Mouse (Mus musculus): ENCODE measurements at regions not wholly inside any gene's neighbourhood (a gene's known extent, or its start where the extent isn't known, plus 50 kb on each side); places are given as distances from the start of the nearest gene placed in this dataset.

DNA sequence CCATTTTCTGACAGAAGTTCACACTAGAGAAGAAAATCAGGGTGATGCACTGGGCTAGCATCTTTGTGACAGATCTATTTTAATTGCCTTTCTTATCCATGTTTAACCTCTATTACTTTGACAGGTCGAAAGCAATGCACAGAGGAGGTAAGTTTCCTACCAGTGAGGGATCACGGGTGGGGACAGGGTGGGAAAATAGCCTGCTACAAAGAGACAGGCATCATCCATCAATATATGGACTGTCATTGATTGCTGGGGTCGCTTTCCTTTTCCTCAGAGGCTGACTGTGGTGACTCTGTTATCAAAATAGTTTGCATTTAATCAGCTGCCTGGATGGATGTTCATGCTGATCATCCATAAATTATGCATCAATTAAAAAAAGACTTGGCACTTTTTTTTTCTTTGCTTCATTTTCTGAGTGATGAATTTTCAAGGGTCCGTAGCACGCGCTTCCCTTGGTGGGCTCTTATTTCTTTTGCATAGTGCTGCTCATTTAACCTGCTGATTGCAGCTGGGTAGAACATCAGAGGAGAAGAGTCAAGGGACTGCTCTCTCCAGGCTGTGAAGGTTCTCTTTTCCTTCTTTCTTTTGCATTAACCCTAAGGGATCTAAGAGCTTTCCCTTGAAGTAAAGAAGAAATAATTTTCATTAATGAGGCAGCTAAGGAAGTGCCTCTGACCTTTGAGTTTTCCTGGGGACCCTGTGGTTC is 602.3 kb upstream of the Sel1l start:
- DNase-seq (ENCODE audit: low read depth, low spot score), result no peak
- no peaks in the 10 kb centered on the region for H3K9me3 ChIP-seq (replicated peaks; ENCODE audit: insufficient read depth, low read length)
- no peaks in the 10 kb centered on the region for H3K27me3 ChIP-seq (ENCODE audit: control insufficient read depth in 1 of 2, insufficient read depth in 2 of 2, low read length in 2 of 2)
- H3K9ac ChIP-seq (ENCODE audit: control insufficient read depth, low read depth, low read length, poor library complexity, severe bottlenecking), result no peak overlapping the region
- H3K27ac ChIP-seq (ENCODE audit: control insufficient read depth, low read depth, low read length), result no peak overlapping the region
- H3K79me2 ChIP-seq (ENCODE audit: control insufficient read depth, insufficient read depth, low read length, poor library complexity), result no peaks in the 10 kb centered on the region
- H3K4me1 ChIP-seq (ENCODE audit: control insufficient read depth in 1 of 2, insufficient read depth in 2 of 2, low read length in 2 of 2), result no peaks in the 10 kb centered on the region
- H3K36me3 ChIP-seq (ENCODE audit: control insufficient read depth in 1 of 2, insufficient read depth in 2 of 2, low read length in 2 of 2), result no peaks in the 10 kb centered on the region
- no peak overlapping the region for H3K4me3 ChIP-seq (ENCODE audit: control insufficient read depth in 1 of 2, insufficient read depth in 1 of 2, low read depth in 2 of 2, low read length in 2 of 2)
- TF ChIP-seq E2F4 (IDR thresholded peaks at IDR 0.05; ENCODE audit: borderline replicate concordance, low read depth, low read length), result no peak
- no peak for TF ChIP-seq CHD1 (IDR thresholded peaks at IDR 0.05; ENCODE audit: low read depth, low read length)
- TF ChIP-seq MYB (IDR thresholded peaks at IDR 0.05; ENCODE audit: low read depth, low read length), result no peak
- no peak for TF ChIP-seq ELF1 (IDR thresholded peaks at IDR 0.05; ENCODE audit: low read depth, low read length)
- no peak for TF ChIP-seq ZC3H11A (IDR thresholded peaks at IDR 0.05; ENCODE audit: low read depth, low read length)
- no peak for TF ChIP-seq ETS1 (IDR thresholded peaks at IDR 0.05; ENCODE audit: low read depth, low read length)
- no peak for TF ChIP-seq UBTF (IDR thresholded peaks at IDR 0.05; ENCODE audit: borderline replicate concordance, insufficient read depth, low read depth, low read length)
- no peak for TF ChIP-seq HCFC1 (IDR thresholded peaks at IDR 0.05; ENCODE audit: low read depth, low read length)
- TF ChIP-seq CTCF (IDR thresholded peaks at IDR 0.05 in 2 of 3, conservative IDR thresholded peaks at IDR 0.05 in 1 of 3; ENCODE audit: control insufficient read depth in 1 of 3, insufficient read depth in 1 of 3, low read depth in 2 of 3, low read length in 3 of 3, poor library complexity in 1 of 3, severe bottlenecking in 1 of 3), result no peak
- TF ChIP-seq TCF12 (IDR thresholded peaks at IDR 0.05; ENCODE audit: low read depth, low read length), result no peak
- TF ChIP-seq ZKSCAN1 (IDR thresholded peaks at IDR 0.05; ENCODE audit: low read depth, low read length), result no peak
- no peak for TF ChIP-seq SMC3 (IDR thresholded peaks at IDR 0.05; ENCODE audit: low read depth, low read length)
- no peak for TF ChIP-seq ZNF384 (IDR thresholded peaks at IDR 0.05; ENCODE audit: low read depth, low read length)
- TF ChIP-seq SIN3A (IDR thresholded peaks at IDR 0.05; ENCODE audit: low read length), result no peak
- TF ChIP-seq RAD21 (IDR thresholded peaks at IDR 0.05; ENCODE audit: low read depth, low read length), result no peak
- TF ChIP-seq POLR2AphosphoS5 (IDR thresholded peaks at IDR 0.05; ENCODE audit: borderline replicate concordance, low read depth, low read length), result no peak
- no peak for TF ChIP-seq MAX (IDR thresholded peaks at IDR 0.05; ENCODE audit: low read length)
- TF ChIP-seq KAT2A (conservative IDR thresholded peaks at IDR 0.05; ENCODE audit: low read depth, low read length), result no peak
- no peak for TF ChIP-seq MEF2A (IDR thresholded peaks at IDR 0.05; ENCODE audit: extremely low read depth, insufficient replicate concordance, low read depth, low read length, poor library complexity, severe bottlenecking)

DNA sequence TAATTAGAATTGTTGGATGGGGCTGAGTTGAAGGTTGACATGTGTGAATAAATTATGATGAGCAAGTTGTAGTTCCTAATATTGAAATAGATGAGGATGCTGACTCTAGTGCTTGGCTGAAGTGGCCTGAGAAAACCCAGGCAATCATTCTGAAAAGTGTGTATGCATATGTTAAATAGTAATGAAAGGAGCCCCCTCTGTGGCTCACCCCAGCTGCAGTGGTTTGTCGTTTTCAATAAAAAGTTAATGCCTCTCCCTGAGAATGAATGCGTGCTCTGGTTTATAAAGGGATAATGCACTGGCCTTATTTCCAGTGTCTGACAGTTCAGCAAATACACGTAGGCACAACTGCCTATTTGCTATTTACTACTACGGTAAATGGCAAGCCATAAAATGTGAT is 569.5 kb upstream of the Sel1l start:
- Histone ChIP-seq H3K27me3 (ENCODE audit: control insufficient read depth in 1 of 2, insufficient read depth in 2 of 2, low read length in 2 of 2) (no peaks in the 10 kb centered on the region), H3K9me3 (replicated peaks; ENCODE audit: insufficient read depth, low read length) (no peaks in the 10 kb centered on the region), H3K4me3 (ENCODE audit: control insufficient read depth in 1 of 2, insufficient read depth in 1 of 2, low read depth in 2 of 2, low read length in 2 of 2) (no peak overlapping the region), H3K27ac (ENCODE audit: control insufficient read depth, low read depth, low read length) (no peak overlapping the region), H3K79me2 (ENCODE audit: control insufficient read depth, insufficient read depth, low read length, poor library complexity) (no peaks in the 10 kb centered on the region), H3K36me3 (ENCODE audit: control insufficient read depth in 1 of 2, insufficient read depth in 2 of 2, low read length in 2 of 2) (no peaks in the 10 kb centered on the region), H3K4me1 (ENCODE audit: control insufficient read depth in 1 of 2, insufficient read depth in 2 of 2, low read length in 2 of 2) (no peaks in the 10 kb centered on the region), H3K9ac (ENCODE audit: control insufficient read depth, low read depth, low read length, poor library complexity, severe bottlenecking) (no peak overlapping the region)
- no peak for TF ChIP-seq KAT2A (conservative IDR thresholded peaks at IDR 0.05; ENCODE audit: low read depth, low read length)
- TF ChIP-seq MXI1 (IDR thresholded peaks at IDR 0.05; ENCODE audit: low read depth, low read length), result no peak
- TF ChIP-seq MAFK (IDR thresholded peaks at IDR 0.05; ENCODE audit: borderline replicate concordance, low read depth, low read length), result no peak
- no peak for TF ChIP-seq HCFC1 (IDR thresholded peaks at IDR 0.05; ENCODE audit: low read depth, low read length)
- no peak for DNase-seq (ENCODE audit: low read depth, low spot score)
